Mouse (Mus musculus) c-Kit-positive CD71-positive TER-119-positive erythroid progenitor cells, embryonic 14.5 days (primary cell): ENCODE measurements around the gene Myg1.
A peak's percentile ranks its signal among the peaks of the same experiment; 100 is the strongest.
"Not testable (repeated sequence)": the region's sequence is repeated elsewhere in the genome, so short reads cannot be mapped to it uniquely, and the experiment has no call there.

ENCODE experiments used
- DNase-seq: peaks from one replicate; pipeline ENCODE4 v3.0.0-alpha.2; 2013; ENCODE audit warnings: low spot score

Gene Myg1

DNA sequence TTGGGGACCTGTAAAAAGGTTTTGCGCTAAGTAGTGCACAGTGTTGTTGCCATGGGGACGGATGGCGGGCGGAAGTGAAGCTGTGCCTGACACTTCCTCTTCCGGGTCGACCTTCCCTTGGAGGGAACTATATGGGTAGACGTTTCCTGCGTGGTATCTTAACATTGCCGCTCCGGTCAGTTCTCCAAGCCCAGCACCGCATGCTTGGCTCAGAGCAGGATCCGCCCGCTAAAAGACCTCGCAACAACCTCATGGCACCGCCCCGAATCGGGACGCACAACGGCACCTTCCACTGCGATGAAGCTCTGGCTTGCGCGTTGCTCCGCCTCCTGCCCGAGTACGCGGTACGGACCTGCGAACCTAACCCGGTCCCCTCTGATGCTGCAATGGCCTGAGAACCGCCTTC lies at the start of gene Myg1:
Gene Myg1 (plus strand): TSS at position 100 of the 406 bp plus-strand sequence.
- peak; percentile 79 for DNase-seq

DNA sequence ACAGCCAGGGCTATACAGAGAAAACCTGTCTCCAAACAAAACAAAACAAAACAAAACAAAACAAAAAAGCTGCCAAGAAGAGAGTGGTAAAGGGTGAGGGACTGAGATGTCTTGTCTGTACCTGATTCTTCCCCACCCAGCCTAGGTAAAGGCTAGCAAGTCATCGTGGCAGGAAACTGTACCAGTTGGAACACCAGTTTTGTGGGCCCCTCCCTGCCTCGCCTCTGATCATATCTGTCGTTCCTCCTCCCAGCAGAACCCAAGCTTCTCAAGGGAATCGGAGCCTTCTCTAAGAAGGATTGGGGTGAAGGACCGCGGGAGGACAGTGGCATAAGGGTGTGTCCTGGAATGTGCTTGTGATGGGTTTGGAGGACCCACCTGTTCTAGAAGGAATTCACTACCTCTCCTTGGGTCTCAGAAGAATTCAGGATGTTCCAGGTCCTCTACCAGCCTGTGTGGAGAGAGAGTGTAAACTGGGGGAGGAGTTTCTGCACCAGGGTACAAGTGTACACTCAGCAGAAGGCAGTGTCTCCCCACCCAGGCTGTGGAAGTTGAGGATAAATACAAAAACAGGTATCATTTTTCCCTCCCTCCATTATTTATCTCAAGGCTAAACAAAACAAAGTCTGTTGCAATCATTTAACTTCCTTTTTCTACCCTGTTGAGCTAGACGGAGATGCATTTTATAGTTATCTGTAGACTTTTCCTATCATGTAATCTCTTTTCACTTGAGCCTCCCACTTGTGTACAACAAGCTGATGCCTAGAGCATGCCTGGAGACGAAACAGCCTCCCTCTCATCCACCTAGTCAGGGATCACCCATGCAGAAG lies 48.8 kb upstream of the Myg1 start:
- DNase-seq, result peak; percentile 49

DNA sequence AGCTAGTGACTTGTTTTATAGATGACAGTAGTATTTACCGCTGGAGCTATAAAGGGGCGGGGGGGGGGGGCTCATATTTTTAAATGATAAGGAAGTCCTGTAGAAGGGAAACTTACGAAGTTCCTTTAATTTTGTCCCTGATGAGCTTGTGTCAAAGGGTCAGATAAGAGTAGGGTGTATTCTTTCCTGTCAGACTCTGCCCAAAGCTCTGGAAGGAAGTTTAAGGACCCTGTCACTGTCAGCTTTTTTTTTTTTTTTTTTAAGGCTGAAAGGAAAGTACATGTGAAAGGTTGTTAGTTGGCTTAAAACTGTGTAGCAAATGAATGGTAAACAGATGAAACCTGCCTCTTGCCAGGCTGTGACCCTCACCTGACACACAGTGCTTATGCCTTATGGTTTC lies 47.9 kb upstream of the Myg1 start:
- DNase-seq, result no peak

DNA sequence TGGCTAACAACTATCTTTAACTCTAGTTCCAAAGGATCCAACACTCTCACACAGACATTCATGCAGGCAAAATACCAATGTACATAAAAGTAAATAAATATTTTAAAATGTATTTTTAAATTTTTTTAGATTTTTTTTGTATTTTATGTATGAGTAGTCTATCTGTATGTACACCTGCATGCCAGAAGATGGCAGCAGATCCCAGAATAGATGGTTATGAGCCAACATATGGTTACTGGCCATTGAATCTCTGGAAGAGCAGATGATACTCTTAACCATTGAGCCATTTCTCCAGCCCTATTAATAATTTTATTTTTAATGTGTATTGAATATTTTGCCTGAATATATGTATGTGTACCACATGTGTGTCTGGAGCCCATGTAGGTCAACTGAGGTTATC lies 44.1 kb upstream of the Myg1 start:
- DNase-seq, result peak; percentile 56

DNA sequence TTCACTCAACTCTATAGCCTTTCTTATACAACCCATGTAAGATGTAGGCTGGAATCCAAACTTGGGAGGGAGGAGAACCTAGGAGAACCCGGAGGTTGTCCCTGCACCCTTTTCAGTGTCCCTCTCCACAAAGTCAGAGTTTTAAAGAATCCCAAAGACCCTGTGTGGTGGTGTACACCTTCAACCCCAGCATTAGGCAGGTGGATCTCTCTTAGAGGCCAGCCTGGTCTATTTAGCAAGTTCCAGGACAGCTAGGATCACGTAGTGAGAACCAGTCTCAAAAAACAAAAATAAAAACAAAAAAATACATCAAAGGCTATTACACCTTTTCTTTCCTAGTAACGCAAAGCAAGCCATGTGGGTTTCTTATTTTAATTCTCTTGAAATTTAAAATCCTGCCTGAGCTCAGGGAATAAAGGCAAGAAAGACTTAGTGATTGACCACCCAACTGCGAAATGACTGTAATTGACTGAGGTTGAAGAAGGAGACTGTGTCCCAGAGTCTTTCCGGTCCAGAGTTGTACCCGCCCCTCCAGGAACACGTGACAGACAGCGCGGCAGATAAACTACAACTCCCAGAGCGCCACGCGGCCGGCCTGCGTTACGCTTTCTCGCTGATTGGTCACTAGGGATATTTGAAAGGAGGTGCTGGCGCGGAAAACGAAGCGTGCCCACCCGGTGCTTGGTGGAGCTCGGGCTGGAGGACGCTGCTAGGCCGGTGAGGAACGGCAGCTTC lies 35.7 kb upstream of the Myg1 start, which contains the start of gene Espl1:
Gene Espl1 (plus strand): TSS at position 634 of the 735 bp plus-strand sequence.
- peak; percentile 94 for DNase-seq

DNA sequence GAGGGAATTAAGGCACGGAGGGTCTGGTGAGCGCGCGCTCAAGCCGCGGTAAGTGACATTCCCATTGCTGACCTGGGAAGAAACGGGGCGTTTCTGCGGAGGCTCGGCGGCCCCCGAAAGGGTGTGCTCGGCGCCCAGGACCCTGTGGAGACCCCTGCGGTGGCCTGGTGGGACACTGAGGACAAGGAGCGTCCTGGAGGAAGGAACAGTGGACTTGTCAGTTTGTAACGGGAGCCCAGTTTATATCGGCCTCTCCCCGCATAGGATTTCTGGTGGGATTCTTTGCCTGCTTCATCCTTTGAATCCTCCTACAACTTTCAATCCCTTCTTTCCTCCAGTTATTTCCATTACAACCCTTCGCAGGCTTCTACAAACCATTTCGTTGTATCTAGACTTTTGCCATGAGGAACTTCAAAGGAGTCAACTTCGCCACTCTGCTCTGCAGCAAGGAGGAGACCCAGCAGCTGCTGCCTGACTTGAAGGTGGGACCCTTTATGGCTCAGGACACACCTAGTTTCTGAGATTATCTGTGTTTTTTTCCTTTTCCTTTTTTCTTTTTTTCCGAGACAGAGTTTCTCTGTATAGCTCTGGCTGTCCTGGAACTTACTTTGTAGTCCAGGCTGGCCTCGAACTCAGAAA lies 35.0 kb upstream of the Myg1 start:
- peak; percentile 37 for DNase-seq

DNA sequence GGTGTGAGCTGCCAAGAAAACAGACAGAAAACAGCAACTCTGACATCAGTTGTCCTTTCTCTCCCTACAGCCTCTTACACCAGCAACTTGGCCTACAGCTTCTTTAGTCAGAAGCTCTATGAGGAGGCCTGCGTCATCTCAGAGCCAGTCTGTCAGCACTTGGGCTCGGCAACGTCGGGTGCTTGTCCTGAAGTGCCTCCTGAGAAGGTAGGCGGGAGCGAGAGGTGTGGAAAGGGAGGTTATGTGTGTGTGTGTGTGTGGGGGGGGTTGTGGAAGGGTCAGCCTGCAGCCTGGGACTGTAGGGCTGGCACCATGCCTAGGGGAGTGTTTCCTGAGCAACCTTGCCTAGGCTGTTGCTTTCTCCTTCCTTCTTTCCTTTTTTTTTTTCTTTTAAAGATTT lies 29.0 kb upstream of the Myg1 start:
- no peak for DNase-seq

DNA sequence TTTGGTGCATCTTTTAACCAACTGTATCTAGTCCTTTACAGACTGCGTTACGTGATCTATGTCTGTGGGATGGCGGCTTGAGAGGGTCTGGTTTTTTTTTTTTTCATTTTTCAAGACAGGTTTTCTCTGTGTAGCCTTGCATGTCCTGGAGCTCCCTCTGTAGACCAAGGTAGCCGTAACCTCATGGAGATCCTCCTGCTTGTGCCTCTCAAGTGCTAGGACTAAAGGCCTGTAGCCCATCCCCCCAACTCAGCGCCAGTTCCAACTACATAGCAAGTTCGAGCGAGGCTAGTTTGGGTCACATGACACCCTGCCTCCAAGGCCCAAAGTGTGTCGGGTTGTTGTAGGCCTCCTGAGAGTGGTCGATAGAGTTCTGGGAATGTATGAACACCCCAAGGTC lies 22.8 kb upstream of the Myg1 start:
- DNase-seq, result no peak

DNA sequence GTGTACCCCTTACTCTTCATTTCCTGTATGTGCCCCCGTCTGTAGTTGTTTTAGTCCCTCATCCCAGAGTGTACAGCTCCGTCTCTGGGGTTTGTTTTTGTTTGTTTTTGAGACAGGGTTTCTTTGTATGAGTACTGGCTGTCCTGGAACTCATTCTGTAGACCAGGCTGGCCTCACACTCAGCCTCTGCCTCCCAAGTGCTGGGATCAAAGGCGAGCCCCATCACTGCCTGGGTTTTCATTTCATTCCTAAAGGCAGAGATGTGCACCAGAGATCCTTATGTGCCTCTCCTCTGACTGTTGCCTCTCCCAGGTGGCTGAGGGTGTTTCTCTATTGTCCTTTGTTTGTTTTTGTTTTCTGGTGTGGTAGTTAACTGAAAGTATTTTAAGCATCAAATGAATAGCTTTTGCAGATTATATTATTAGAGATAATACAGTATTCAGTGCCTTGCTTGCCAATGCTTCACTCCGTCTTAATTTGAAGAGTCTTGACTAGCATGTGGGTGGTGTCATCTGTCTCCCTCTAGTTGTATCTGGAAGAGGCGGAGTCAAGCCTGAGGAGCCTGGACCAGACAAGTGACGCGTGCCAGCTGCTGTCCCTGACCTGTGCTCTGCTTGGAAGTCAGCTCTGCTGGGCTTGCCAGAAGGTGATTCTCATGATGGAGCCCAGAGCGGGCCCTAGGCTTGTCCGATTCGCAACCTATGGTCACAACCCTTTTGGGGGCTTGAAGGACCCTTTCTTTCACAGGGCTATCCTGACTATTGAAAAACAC lies 21.2 kb upstream of the Myg1 start:
- DNase-seq, result no peak

DNA sequence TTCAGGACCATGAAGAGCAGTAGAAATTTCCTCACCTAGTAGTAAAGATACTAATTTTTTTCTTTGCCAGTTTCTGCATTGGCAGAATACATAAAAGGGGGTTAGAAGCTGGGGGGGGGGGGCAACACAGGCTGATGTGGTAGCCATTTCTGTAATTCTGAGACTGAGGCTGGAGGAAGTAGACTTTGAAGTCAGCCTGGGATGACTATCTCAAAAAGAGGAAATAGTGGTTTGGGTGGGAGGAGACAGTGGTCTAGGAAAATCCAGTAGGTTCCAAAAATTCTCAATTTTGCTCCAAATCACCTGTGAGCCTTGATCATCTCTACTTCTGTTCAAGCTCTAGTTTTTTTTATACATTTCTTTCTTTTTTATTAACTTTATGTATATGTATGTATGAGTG lies 20.0 kb upstream of the Myg1 start:
- DNase-seq, result no peak

DNA sequence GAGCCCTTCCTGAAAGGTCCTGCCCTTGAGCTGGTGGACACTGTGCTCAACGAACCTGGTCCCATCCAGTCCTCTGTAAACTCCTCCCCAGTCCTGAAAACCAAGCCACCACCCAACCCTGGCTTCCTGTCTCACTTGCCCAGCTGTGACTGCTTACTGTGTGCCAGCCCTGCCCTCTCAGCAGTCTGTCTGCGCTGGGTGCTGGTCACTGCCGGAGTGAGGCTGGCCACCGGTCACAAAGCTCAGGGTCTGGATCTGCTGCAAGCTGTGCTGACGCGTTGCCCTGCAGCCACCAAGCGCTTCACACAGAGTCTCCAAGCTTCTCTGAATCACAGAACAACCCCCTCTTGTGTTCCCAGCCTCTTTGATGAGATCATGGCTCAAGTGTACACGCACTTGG lies 16.2 kb upstream of the Myg1 start:
- DNase-seq, result no peak

DNA sequence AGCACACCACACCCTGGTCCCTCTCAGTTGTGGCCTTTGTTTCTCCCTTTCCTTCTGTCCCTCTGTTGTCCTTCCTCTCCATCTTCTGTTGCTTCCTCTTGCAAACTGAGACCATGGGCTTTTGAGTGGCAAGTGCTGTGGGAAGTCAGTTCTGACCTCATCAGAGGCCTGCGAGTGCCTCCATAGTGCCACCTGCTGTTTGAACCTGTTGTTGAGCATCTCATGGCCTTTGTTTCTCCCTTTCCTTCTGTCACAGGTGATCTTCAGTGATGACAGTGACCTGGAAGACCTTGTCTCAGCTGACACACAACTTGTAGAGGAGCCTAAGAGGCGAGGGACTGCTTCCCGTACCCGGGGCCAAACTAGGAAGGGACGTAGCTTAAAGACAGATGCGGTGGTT lies 15.2 kb upstream of the Myg1 start:
- DNase-seq, result no peak

DNA sequence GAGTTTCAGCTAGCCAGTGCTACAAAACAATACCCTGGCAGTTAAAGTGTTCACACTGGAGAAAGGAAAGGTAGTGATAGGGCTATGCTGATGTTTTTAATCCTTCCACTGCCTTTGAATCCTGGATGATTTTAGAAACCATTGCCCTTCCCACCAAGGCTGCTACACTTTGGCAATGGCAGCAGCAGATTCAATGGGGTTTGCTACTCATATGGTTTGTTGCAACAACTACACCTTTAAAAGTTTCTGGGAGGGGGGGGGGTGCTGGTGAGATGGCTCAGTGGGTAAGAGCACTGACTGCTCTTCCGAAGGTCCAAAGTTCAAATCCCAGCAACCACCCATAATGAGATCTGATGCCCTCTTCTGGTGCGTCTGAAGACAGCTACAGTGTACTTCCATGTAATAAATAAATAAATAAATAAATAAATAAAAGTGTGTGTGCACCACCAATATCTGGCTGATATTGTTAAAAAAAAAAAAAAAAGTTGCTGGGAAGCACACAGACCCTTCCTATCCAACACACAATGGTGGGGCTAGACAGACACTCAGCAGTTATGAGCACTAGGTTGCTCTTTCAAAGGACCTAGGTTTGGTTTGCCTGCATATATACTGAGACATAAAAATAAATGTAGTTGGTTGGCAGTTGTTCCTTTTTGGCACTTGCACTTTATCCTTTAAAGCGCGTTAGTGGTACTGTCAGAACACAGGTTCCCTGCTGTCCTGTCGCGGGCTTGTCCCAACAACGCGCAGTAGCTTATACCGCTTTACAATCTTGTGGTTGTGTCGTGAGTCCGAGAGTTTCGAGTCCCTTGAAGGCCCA lies 6.6 kb upstream of the Myg1 start:
- DNase-seq, result peak; percentile 44

DNA sequence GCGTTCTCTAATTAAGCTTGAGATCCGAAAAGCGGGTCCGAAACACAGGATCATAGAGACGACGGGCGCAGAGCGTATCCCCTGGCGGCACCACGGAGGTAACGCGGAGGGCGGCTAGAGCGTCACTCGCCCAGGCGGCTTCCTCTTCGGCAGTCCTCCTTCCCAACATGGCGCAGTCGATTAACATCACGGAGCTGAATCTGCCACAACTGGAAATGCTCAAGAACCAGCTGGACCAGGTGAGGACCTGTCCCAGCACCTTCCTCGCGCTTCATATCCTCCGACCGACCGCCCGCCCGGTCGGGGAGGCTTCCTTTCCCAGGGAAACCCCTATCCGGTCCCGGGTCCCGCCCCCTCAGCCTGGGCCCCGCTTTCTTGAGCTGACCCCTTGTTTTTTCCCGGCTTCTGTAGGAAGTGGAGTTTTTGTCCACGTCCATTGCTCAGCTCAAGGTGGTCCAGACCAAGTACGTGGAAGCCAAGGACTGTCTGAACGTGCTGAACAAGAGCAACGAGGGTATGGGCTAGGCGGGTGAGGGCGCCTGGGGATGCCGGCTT lies 5.4 kb upstream of the Myg1 start, which contains the start of gene Pfdn5:
Gene Pfdn5 (plus strand): TSS at position 95 of the 555 bp plus-strand sequence.
- DNase-seq, result peak; percentile 80

DNA sequence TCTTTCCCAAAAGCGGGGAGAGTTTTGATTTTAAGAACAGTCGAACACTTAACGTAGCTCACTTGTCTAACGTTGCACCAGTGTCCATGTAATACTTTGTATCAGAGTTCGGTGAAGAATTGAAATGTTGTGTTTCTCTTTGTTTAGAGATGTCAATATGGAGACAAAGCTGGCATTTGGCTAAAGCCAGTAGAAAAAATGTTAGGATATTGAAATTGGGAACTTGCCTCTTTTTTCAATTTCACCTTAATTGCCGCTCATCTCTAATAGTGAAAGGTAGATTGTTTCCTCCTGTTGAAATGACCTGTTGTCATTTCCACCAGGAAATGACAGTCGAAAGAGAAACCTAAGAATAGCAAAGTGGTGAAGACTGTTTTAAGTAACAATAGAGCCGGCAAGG lies 4.6 kb upstream of the Myg1 start:
- no peak for DNase-seq

DNA sequence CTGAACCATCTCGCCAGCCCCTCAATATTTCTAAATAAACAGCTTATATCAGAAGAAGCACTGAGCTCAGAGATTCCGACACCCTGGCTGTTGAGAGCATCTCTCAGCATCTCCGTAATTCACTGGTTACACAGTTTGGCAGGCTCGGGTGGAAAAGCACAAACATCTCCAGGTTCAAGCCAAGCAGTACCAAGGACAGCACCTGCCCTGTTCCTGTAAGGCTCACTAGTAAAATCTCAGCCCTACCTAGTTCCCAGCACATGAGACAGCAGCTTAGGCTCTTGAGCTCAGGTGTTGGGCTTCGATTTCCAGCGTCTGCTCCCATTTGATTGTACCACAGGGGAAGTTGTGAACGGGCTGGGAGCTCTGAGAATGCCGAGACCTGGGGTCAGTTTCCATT lies 3.7 kb downstream of the Myg1 start:
- no peak for DNase-seq

DNA sequence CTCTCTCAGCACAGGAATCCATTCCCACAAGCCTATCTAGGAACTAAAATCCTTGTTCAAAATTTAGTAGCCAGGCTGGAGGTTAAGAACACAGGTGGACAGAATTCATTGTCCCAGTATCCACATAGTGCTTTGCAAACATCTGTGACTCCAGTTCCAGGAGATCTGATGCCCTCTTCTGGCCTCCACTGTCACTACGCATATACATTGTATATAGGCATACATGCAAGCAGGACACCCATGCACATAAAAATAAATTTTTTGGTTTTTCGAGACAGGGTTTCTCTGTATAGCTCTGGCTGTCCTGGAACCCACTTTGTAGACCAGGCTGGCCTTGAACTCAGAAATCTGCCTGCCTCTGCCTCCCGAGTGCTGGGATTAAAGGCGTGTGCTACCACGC lies 4.4 kb downstream of the Myg1 start:
- not testable (repeated sequence) for DNase-seq

DNA sequence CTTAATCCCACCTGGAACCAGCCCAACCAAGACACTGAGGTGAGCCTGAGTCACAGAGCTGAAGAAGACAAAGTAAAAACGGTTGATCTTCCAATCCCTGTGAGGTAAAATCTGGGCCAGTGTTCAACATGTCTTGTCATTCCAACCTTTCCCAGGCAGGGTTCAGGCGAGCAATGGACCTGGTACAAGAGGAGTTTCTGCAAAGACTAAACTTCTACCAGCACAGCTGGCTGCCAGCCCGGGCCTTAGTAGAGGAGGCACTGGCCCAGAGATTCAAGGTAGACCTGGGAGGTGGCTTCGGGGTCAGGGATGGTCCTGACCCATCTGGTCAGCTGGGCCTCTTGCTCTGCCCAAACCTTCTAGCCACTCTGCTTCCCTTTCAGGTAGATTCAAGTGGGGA lies 5.4 kb downstream of the Myg1 start:
- DNase-seq, result no peak

DNA sequence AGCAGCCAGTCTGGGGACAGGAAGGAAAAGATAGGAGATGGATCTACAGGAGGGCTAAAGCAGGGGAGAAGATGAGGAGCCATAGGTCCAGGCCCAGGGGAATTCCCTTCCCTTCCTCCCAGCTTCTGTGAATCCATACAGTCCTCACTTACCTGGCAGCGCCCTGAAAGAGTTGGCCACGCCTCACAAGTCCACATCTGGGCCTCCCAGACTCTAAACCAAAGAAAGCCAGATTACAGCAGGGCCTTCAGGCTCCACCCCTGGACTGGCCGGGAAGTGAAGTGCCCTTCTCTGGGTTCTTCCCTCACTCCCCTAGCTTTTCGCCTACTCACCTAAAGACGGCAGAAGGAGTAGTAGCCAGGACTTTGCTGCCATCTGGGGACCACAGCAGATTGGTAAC lies 8.1 kb downstream of the Myg1 start:
- no peak for DNase-seq

DNA sequence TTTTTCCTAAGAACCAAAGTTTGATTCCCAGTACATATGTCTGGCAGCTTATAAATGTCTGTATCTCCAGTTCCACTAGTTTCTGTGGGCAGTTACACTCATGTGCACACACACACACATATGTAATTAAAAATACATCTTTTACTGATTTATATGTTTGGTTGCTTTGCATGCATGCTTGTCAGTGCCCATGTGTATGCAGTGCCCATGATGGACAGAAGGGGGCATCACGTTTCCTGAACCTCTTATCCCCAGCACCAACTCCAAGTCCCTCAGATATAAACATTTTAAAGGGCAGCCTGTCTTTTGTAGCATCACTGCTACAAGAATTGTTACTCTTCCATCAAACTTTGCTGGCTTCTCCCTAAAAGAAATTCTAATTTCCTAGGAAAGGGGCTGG lies 10.1 kb downstream of the Myg1 start:
- peak; percentile 56 for DNase-seq

DNA sequence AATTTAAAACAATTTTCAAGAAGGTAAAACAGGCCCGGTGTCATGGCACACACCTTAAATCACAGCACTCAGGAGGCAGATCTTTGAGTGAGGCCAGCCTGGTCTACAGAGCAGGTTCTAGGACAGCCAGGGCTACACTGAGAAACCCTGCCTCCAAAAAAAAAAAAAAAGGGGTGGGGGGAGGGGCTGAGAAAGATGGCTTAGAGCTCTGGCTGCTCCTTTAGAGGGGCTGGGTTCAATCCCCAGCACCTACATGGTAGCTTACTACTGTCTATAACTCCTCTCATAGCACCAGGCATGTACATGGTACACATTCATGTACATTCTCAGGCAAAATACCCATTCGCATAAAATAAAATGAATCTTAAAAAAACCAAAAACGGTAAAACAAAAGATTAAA lies 13.0 kb downstream of the Myg1 start:
- DNase-seq, result no peak
